Mouse (Mus musculus) lung, postnatal 36 days (tissue): Measurements from ENCODE around the gene Rtl6.

Source experiments
- DNase-seq: peaks from one replicate; pipeline ENCODE4 v3.0.0; 2022; ENCODE audit warnings: mixed read lengths

Rtl6 gene

DNA sequence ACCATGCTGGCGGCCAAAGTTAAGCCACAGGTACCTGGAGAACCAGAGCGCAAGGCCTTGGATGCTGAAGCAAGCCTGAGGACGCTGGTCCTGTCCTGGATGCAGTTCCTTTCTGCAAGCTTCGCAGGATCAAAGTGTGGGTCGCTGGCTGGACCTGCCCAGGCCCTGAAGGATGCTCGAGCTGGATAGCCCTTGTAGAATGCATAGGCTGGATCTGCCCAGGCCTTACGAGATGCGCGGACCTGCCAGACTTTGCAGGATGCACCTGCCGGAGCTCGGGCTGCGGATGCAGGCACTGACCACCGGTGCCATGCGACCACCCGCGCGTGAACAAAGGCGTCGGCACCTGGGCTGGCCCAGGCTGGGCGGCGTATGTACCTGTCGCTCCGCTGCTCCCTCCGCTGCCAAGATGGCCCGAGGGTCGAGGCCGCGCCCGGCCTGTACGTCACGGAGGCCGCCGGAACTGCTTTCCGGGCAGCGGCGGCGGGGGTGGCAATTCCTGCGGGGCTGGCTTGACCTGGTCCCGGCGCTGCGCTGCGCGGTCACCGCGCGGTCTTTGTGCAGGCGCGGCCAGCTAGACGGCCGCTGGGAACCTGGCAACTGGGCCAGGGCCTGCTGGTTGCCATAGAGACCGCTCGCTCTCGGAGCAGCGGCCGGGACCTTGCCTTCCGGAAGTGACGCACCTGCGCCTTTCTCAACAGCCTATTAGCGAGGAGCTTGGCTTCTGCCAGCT lies at the start of gene Rtl6:
Gene Rtl6, minus strand, starts transcription at position 635 of the 733 bp plus-strand sequence.
- peak; percentile 92 for DNase-seq

DNA sequence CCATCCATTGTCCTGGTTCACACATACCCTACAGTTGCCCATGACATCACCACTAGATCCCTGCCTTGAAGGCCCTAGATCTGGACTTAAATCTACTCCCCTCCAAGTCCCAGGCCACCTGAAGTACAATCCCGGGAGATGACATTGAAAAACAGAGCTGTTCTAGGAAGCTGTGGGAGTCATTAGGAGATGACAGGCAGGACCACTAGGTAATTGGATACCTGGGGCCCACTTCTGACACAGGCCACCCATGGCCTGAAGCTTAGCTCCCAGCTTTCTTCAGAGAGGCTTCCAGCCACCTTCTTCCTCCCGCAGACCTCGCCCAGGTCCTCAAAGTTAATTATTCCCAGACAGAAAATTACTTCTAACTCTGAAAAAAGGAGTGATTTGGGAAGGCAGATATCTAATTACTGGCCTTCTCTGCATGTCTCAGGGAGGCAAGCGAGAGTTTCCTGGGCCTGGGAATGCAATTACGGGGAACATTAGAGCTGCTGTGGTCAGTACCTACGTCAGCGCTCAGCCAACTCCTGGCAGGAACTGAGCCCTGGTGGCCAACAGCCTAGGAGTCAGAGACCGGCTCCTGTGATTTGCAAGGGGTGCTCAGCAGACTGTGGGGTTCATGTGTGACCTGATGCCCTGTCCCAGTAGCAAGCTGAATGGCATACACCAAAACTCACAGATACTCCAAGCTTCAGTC lies 45.8 kb upstream of the Rtl6 start:
- no peak for DNase-seq

DNA sequence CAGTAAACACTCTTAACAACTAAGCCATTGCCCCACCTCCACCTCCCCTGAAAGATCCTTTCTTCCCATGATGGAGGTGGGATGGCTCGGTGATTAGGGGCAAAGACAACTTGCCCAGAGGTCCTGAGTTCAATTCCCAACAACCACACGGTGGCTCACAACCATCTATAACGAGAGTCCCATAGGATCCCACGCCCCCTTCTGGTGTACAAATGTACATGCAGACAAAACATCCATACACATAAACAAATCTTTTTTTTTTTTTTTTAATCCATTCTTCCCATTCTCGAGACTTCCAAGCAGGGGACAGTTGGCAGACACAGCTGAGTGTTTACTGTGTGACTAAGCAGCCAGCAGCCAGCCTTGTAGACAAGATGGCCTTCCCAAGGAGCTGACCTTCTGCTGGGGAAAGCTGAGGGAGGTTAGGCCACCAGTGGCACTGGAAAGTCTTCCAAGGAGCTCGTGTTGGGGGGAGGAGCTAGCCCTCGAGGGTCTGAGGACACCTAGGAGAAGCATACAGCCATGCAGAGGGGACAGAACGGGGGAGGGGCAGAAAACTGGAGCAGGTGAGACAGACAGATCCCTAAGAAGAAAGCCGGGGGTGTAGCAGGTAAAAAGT lies 43.5 kb upstream of the Rtl6 start:
- DNase-seq: no peak

DNA sequence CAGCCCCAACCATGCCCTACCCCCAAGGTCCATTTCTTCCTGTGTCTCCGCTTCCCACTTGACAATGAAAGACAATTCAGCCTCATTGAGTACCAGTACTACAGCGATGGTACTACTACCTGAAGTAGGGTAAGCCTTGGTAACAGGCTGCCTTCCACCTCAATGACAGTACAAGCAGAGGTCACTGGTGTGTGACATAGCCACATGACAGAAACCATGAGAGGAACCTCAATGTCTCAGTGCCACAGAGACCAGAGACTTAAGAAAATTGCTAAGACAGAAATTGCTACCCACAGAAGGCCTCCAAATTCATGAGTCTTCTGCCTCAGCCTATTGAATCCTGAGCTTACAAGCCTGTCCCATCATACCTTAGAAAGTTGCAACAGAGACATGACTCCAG lies 41.3 kb upstream of the Rtl6 start:
- no peak for DNase-seq

DNA sequence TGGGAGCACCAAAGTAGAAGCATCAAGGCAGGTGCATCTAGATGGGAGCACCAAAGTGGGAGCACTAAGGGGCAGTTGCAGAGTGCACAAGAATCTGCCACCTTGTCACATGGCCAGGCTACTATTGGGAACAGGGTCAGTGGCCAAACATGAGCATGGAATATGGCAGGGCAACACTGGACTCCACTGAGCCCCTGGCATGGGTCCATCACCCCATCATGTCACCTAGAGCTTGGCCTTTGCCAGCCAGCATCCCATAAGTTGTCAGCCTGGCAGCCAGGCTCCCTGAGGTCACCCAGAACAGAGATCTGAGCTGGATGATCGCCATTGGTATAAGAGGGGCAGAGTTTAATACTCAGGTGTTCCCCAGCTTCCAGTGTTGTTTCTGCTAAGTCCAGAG lies 40.2 kb upstream of the Rtl6 start:
- no peak for DNase-seq

DNA sequence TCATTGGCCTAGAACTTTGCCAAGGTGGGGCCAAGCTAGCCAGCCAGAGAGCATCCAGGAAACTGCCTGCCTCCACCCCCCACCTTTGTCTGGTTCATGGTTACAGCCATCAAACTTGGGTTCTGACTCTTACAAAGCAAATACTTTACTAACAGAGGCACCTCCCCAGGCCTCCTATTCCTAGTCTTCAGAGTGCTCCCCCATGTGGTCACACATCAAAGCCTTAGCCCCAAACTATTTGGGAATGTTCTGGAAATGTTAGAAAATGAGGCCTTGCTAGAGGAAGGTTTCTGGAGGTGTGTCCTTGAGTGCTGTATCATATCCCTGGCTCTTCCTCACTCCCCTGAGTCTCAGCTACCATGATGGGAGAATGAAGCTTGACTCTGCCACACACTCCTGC lies 39.4 kb upstream of the Rtl6 start:
- DNase-seq: no peak

DNA sequence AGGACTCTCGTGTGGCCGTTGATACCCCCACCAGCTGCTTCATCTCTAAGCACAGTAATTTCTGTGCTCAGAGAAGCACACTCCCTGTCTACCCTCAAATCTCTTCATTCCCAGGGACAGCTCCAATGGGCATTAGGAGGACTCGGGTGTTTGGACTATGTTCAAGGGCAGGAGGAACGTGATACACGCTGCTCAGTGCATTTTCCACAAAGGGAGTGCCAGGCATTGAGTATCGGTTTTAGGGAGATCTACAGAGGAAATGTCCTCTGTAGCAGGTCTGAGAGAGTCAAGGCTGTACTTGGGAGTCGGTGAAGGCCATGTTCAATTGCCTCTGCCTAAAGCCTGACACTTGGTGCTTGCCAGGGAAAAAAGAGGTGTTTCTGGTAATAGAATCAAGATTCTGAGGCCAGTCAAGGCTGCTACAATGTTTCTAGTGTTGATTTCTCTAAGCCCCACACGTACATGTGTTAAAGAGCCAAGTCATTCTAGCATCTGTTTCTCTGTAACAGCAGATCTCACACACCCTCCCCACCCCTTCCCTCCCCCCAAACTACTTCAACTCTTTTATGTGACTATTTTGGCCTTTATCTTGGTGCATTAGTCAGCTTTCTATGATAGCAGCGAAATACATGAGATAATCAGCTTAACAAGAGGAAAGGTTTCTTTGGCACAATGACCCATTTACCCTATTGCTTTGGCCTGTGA lies 37.8 kb upstream of the Rtl6 start:
- no peak for DNase-seq

DNA sequence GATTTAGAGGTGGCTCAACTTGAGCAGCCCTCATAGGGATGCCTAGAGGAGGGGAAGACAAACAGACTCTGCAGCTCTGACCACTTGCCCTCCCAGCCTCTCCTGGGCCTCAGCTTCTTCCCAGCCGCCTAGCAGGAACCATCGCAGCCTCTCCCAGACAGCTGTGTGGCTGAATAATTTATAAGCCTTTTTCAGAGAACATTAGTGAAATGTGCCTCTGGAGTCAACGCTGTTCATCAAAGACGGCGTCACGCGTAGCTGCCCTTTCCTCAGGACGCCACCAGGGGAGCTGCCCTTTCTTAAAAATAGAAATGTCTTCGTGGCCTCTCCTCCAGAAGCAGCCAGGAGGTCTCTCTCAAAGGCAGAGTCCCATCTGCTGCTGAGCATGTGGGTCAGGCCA lies 35.9 kb upstream of the Rtl6 start:
- no peak for DNase-seq

DNA sequence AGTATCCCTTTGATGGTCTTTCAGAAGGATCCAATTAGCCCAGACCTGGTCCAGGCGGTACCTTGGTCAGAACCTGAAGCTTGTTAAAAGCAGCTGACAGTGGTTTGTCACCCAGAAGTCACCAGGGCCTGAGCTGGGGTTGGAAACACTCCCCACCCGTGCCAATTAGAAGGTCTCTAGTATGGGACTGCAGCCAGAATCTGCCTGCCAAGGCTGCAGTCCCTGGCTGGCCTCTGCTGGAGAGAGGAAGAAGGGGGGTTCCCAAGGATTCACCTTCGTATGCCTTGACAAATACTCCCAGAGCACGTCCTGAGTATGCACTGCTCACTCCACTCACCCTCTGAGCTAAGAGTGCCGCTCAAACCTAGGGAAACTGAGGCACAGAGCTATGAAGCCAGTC lies 34.6 kb upstream of the Rtl6 start:
- no peak for DNase-seq

DNA sequence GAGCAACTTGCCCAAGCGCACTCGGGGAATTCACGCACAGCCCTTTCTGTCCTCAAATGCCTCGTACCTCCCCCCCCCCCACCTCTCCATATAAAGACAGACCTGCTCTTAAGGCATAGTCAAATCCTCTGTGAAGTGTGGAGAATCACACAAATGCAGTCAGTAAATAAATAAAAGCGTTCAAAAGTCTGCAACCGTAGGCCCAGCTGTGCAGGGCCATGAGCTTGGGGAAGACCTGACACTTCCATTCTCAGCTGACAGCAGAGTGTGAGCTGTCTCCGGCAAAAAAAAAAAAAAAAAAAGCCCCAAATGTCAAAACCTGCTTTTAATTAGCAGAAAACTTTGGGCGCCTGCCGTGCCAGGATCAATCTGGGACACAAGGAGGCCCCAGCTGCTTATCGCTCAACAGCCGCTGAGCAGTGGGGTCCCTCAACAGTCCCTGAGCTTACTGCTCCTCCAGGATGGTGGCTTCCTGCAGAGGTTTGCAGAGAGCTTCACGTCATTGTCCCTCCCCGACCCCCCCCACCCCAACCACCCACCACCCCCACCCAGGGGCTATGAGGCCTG lies 34.0 kb upstream of the Rtl6 start:
- DNase-seq: no peak

DNA sequence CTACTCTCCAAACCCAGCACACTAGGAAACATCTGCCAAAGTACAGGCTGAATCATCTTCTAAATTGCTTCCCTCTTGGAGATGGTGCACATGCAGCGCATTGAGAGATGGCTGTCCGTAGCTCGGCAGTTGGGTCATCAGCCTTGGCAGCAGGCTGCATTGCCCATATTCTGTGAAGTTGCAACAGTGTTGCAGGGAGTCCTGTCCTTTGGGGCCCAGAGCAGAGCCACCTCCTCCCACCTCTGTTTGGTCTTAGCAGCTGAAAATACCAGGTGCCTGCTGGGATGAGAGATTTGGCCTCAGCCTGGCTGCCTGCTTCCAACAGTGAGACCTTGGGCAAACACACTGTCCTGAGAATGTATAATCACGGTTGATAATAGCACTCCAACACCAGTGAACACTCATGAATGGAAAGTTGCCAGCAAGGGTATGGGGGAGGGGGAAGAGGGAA lies 30.8 kb upstream of the Rtl6 start:
- DNase-seq: no peak

DNA sequence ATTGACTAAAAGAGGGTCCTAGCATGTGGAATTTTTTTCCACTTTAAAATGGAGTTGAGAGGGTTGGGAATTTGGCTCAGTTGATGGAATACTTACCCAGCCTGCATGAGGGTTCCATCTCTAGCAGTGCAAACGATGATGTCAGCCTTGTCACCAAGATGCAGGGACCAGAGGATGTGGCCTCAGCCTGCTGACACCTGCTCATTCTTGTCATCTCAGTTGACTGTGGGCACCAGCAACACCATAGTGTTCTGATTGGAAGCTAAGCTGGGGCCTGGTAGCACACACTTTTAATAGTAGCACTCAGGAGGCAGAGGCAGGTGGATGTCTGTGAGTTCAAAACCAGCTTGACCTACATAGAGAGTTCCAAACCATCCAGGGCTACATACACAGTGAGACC lies 21.0 kb upstream of the Rtl6 start:
- DNase-seq: no peak

DNA sequence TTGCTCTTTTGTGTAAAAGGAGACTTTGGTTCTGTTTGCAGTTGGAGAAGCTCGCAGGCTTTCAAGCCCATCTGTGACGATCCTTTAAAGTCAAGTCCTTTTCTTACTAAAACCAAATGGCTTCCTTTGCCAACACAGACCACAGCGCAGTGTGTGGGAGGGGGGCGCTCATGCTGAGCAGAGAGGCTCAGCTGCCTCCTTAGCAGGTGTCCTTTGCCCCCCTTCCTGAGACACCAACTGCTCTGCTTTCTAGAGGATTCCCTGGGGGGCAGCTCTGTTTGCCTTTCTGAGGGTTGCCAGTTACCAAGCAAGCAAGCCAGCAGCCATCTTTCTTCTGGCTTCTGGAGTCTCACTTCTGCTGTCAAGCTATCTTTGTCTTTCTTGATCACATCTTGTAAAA lies 19.4 kb upstream of the Rtl6 start:
- DNase-seq: no peak

DNA sequence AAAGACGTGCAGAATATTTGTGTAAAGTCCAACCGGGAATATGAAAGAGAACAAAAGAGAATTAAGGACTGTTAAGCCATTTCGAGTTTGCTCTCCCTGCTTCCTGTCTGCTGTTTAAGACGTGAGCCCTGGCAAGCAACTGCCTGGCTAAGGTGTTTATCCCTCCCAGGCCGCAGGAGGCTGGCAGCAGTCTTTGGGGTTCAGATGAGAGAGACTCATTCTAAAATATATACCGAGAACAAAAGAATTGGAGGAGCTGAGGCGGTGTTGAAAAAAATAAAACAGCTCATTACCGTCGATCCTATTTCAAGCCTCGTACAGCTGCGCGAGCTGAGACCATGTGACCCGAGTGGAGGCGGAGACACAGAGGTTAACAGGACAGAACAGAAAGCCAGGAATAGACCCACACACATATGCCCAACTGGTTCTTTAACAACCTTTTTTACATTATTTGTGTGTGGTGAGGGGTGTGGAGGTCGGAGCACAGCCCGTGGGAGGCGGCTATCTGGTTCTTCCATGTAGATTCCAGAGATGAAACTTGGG lies 9.0 kb upstream of the Rtl6 start:
- no peak for DNase-seq

DNA sequence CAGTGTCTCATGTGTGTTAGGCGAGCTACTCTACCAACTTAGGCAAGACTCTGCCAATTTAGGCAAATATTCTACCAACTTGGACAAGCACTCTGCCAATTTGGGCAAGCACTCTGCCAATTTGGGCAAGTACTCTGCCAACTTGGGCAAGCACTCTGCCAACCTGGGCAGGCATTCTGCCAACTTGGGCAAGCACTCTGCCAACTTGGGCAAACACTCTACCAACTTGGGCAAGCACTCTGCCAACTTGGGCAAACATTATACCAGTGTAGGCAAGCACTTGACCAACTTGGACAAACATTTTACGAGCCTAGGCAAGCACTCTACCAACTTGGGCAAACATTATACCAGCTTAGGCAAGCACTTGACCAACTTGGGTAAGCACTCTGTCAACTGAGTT lies 3.9 kb upstream of the Rtl6 start:
- no peak for DNase-seq

DNA sequence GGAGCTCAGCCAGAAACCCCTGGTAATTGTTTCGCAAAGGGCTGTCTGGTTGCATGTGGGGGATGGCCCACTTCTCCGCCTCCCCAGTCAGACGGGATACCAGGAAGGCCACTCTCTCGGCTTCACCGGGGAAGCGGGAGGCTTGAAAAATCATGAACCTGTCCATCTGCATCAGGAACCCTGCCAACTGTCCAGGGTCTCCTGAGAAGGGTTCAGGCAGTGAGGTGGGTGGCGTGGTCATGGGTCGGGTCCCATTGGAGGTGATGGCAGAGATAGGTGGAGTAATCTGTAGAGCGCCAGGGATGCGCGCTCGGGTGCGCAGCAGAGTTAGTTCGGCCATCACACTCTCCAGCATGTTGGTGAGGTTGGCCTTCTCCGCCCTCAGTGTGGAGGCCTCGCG lies 949 bp downstream of the Rtl6 start:
- DNase-seq: no peak

DNA sequence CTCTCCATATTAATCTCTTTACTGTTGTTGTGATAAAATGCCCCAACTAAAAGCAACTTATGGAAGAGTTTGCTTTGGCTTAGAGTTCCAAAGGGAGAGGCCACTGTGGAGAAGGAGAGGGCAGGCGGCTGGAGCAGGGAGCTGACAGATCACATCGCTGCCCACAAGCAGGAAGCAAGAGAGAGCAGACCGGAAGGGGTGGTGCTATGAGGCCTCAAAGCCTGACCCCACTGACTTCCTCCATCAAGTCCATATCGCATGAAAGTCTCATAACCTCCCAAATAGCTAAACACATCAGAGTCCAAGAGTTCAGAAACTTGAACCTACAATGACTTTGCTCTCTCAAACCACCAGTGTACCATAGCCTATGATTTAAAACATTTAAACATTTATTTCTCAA lies 6.6 kb downstream of the Rtl6 start:
- no peak for DNase-seq

DNA sequence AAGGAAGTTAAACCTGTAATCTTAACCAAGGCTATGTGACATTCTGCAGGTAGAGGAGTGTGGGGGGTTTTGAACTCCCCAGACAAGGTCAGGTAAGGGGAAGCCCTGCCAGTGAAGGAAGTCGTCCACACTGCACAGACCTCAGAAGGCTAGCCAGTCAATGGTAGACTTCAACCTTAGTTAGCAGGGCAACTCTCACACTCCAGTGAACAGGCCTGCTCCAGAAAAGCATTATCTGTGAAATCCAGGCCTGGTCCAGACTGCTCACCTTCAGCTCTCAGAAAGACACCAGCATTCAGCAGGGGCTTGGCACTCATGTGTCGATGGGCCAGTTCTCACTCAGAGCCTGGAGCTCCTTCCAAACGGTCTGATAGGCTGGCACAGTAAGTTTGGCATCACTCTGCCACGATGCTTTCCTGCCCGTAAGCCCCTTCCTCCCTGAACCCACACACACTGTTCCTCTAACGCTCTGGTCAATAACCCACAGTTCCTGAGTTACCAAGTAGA lies 8.3 kb downstream of the Rtl6 start:
- DNase-seq: no peak

DNA sequence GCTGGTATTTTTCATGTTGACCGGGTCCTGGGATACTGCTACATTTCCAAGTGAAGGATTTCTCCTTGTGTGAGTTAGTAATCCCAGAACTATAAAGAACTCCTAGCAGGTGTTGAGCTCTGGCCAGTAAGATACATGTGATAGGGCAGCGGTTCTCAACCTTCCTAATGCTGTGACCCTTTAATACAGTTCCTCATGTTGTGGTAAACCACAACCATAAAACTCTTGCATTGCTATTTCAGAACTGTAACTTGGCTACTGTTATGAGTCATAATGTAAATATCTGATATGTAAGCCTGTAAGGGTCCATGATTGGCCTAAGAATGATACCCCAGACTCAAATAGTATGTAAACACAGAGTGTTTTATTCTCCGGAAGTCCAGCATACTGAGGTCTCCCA lies 11.6 kb downstream of the Rtl6 start:
- no peak for DNase-seq

DNA sequence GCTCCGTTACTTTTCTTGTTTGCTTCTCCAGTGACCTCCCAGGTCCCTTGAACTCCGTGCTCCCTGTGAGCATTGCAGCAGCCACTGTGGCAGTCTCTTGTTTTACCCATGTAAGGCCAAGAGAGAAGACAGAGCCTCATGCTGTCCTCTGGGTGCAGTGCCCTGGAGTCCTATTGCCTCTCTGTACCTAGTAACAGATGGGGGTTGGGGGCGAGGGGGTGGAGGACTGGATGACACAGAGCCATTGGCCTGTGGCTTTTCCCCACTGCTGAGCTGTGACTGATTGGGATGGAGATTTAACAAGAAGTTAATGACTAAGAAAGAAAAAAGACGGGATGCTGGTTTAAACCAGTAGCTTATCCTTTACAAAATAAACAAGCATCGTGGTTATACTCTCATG lies 16.4 kb downstream of the Rtl6 start:
- DNase-seq: no peak

DNA sequence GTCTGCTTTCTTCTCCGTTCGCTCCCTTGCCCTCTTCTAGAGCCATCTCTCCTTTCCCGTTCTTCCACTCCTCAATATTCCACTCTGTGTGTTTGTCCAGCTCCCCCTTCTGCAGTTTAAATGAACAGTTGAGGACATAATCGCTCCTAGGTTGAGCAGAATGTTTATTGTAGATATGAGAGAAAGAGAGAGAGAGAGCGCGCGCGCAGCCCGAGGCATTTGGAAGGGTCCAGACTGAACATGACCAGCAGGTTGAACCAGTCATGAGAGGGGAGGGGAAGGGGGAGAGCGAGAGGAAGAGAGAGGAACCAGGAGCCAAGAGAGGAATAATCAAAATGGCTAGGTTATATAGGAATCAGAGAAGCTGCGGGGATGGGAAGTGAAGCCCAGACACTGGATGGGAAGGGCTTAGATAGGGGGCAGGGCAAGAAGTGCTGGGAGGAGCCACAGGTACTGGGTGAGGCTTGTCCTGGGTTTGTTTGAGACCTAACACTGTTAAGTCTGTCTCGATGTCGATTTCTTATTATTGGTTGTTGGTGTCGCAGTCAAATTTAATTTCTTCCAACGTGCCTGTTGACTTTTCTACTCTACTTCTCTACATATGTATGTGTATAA lies 18.5 kb downstream of the Rtl6 start:
- DNase-seq: no peak

DNA sequence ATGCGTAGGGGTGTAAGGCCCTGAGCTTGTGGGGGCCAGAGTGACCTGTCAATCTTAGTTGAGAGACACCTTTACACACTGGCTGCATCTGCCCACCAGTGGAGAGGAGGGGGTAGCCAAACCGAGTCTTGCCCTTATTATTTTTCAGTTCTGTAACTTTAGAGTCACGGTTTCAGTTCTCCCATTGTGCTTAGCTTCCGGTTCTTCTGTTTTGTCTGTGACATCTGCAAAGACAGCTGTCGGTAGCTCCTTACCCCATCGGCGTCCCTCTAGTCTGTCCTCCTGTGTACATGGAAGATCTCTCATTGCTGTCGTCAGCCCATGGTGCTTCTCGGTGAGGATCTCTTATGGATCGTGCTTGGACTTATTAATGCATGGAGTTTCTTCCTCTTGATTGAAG lies 20.5 kb downstream of the Rtl6 start:
- no peak for DNase-seq
